8 mouse cellular contexts compared by ENCODE assay signal in the genomic region with DNA sequence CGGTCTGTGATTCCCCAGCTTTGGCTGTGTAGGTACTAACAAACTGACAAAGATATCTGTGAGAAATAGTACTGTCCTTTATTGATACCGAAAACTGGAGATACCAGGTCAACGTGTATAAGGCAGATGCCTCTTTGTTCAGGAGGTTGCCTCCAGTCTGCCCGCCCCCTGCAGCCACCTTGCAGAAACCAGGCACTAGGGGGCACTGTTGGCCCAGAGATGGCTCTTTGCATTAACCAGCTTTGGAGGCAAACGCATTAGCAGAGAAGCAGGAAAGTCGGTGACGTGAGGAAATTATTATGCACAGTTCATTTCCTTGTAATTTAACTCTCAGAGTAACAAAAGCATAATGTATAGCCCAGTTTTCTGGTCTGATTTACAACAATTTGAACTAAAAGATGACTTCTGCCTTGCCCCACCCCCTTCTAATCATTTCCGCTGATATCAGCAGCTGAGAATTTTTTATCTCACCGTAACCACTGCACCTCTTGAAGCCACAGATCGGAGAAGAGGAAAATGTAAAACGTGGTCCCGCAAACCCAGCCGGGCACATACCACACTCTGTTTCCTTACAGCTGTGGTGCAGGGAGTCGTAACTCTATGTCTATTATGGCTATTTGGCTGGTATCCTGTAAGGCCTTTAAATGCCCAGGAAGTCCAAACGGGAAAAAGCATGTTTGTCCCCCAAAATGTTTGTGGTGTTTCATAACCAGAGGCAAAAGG.
DNase-seq lines count a peak whose midpoint lies in the region; ATAC-seq lines count a peak whose summit lies in the region.

No protein-coding gene starts in this region.

- peak; percentile 80 for ATAC-seq in activated CD4-positive, CD25-positive, alpha-beta regulatory T cell, adult 4 months
- peak; percentile 98 for ATAC-seq in common myeloid progenitor, adult 5-6 weeks (replicated peaks; ENCODE audit: low read depth, poor library complexity, severe bottlenecking)
- peak; percentile 91 for ATAC-seq in inflammation-experienced regulatory T-cells, adult 6 months
- peak; percentile 98 for ATAC-seq in megakaryocyte progenitor cell, adult 5-6 weeks (replicated peaks; ENCODE audit: poor library complexity)

- peak; percentile 88 for DNase-seq in gastrocnemius, postnatal 14 days
- DNase-seq in left cerebral cortex, adult 9 months (ENCODE audit: low spot score in 2 of 2), result peak; percentile 58 to 94
- DNase-seq in right cerebral cortex, postnatal 14 days, result peak; percentile 92
- peak; percentile 93 for DNase-seq in urinary bladder, postnatal 25 days (ENCODE audit: low spot score)

- intact Hi-C loops in gastrocnemius, postnatal 14 days (cut with DNase I; ENCODE audit: low total_unique reads), result loop anchor here (5.0 to 10.0 kb wide), 2 partner anchors 196 to 594 kb away; no protein-coding TSS in a partner anchor

Comparison
In these comparisons a context has a peak if more than half of its experiments do, and no peak if none do; other contexts are left out.
1. Peak in every context shown above with its lines: DNase-seq and ATAC-seq.